Mouse (Mus musculus) intestine, postnatal 0 days (tissue): ENCODE measurements around the gene Ankrd61. TPM values are rescaled to one million over a fixed set of nuclear protein-coding genes. Genes with fewer than 3 reads are reported as not detected.

Source experiments
- ATAC-seq: fragments of 200-750 bp; cut with Nextera tagmentation; 2 replicates; pipeline ENCODE4 v1.8.0; 2017; ENCODE audit warnings: mild to moderate bottlenecking, moderate TSS enrichment, moderate library complexity
- H3K27ac ChIP-seq: fragments of 300-500 bp; sonication (generic); 2 replicates; pipeline ENCODE4 v1.5.1; 2014; ENCODE audit warnings: mild to moderate bottlenecking, low read depth, low read length, moderate library complexity
- H3K27me3 ChIP-seq: fragments of 300-500 bp; sonication (generic); replicated peaks from 2 replicates; pipeline ENCODE4 v1.6.1; 2014; ENCODE audit warnings: low read length, mixed read lengths; ENCODE audit not compliant: control insufficient read depth, insufficient read depth
- H3K36me3 ChIP-seq: fragments of 300-500 bp; sonication (generic); 2 replicates; pipeline ENCODE4 v1.6.1; 2014; ENCODE audit warnings: mild to moderate bottlenecking, moderate library complexity; ENCODE audit not compliant: control insufficient read depth, insufficient read depth
- H3K4me1 ChIP-seq: fragments of 300-500 bp; sonication (generic); replicated peaks from 2 replicates; pipeline ENCODE4 v1.6.1; 2014; ENCODE audit warnings: antibody characterized with exemption, low read length, mixed read lengths; ENCODE audit not compliant: control insufficient read depth, insufficient read depth
- H3K4me2 ChIP-seq: fragments of 300-500 bp; sonication (generic); replicated peaks from 2 replicates; pipeline ENCODE4 v1.6.1; 2014; ENCODE audit warnings: low read depth, mild to moderate bottlenecking, moderate library complexity
- H3K4me3 ChIP-seq: fragments of 300-500 bp; sonication (generic); 2 replicates; pipeline ENCODE4 v1.5.1; 2014; ENCODE audit warnings: low read depth, low read length
- H3K9ac ChIP-seq: fragments of 300-500 bp; sonication (generic); 2 replicates; pipeline ENCODE4 v1.6.1; 2014; ENCODE audit warnings: mild to moderate bottlenecking, low read depth, low read length
- H3K9me3 ChIP-seq: fragments of 300-500 bp; sonication (generic); 2 replicates; pipeline ENCODE4 v1.6.1; 2016; ENCODE audit warnings: mixed run types; ENCODE audit not compliant: control insufficient read depth
- CTCF ChIP-seq: sonication (generic); IDR thresholded peaks from 2 replicates; pipeline ENCODE4 v1.5.1; 2016; ENCODE audit warnings: low read depth, mild to moderate bottlenecking, control low read depth, antibody characterized with exemption, moderate library complexity
- WGBS: fragments of 180-500 bp; shearing (Covaris S2); extraction: QIAGEN DNeasy Blood & Tissue Kit; methylation state at CpG from one replicate; pipeline ENCODE4 v1.1.7; 2014; 5-methylcytosine and 5-hydroxymethylcytosine counted together
- polyA plus RNA-seq: library from polyadenylated mRNA; unstranded; fragments of >200 nt; fragmentation: Nextera tagmentation; extraction: Ambion mirVana; gene quantifications from 2 replicates; pipeline ENCODE4 v1.2.1, GENCODE M21; 2015

Ankrd61 gene
- polyA plus RNA-seq, 1 experiment from 2014 or later = not detected

DNA sequence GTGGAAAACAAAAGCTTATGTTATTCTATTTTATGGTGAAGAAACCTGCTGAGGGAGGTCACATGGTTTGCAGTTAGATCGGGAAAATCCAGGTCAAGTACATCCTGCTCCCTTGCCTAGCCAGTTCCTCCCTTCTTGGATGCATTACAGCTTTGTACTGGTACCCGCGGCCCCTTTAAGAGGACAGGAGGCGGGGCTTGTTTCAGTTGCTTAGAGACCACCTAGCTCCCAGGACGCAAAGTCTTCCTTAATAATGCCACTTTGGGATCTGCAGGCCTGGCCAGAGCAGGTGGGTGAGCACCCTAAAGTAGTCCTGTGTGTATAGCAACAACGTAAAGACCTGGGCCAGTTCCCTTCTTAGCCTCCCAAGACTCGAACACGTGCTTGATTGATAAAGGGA is 35.3 kb upstream of the Ankrd61 start, which contains the start of gene Rsph10b:
Gene Rsph10b, plus strand, starts transcription at position 205 of the 400 bp plus-strand sequence.
- Histone ChIP-seq H3K9ac (no peak within 1 kb of the TSS), H3K4me1 (no peaks in the 10 kb centered on the region), H3K36me3 (peaks cover 19% of the 10 kb centered on the region; the same call in 1 of the 2 replicates), H3K27me3 (no peaks in the 10 kb centered on the region), H3K4me3 (no peak within 1 kb of the TSS), H3K9me3 (no peaks in the 10 kb centered on the region), H3K27ac (peak within 1 kb of the TSS; percentile 30), H3K4me2 (no peak within 1 kb of the TSS)
- ATAC-seq = peak; percentile 20; the same call in 1 of the 2 replicates
- TF ChIP-seq CTCF = no peak
- 25% methylated on average over 8 of the region's 8 CpGs for WGBS

DNA sequence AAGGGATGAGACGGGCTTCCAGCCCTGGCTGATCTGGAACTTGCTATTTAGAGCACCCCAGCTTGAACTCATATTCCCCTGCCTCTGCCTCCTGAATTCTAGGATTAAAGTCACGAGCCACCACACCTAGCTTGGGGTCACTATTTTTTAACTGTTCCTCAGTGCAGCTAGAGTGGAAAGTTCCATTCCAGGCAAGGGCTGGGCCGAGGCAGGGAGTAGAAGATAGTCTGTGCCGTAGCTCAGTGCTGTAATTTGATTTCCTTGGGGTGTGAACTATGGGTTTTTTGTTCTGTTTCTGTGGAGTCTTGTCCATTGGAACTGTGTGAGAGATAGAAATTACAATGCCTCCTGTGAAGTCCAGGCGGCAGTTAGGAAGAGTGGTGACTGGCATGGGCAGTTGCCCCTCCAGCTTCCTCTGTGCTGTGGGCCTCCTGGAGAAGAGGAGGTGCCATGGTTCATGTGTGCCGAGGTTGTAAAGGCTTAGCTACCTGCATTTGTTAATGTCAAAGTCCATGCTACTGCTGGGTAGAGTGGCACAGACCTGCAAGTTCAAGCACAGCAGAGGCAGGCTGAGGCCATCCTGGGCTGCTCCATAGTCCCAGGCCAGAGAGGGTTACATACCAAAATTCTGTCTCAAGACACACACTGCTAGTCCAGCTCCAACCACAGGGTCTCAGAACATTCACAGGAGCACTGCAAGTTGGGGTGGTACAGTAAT is 34.5 kb upstream of the Ankrd61 start:
- no peaks in the 10 kb centered on the region for H3K9me3 ChIP-seq
- WGBS = 52% methylated on average over 6 of the region's 6 CpGs
- H3K4me3 ChIP-seq = no peak overlapping the region
- peaks cover 19% of the 10 kb centered on the region; the same call in 1 of the 2 replicates for H3K36me3 ChIP-seq
- H3K9ac ChIP-seq = no peak overlapping the region
- H3K4me2 ChIP-seq = no peak overlapping the region
- peak overlapping the region; percentile 30 for H3K27ac ChIP-seq
- H3K4me1 ChIP-seq = no peaks in the 10 kb centered on the region
- peak; percentile 93 for ATAC-seq
- no peaks in the 10 kb centered on the region for H3K27me3 ChIP-seq
- TF ChIP-seq CTCF = no peak

DNA sequence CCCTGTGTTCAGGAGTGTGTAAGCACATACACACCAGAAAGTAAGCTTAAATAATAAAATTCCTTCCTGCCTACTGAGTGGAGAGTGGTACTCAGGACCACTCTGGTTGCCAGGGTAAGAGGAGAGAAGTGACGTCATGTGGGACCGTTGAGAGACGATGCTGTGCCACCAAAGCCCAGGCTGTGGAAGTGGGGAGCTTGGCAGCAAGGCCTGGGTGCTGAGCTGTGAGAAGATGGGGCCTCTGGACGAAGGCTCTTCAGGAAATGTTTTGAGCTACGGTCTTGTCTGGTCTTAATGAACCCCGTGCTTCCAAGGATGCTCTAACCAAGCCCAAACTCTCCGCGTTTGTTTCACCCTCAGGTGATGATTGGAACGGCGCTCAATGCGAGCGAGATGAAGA is 33.2 kb upstream of the Ankrd61 start:
- no peak for TF ChIP-seq CTCF
- Histone ChIP-seq H3K9ac (no peak overlapping the region), H3K4me3 (no peak overlapping the region), H3K4me1 (no peaks in the 10 kb centered on the region), H3K9me3 (no peaks in the 10 kb centered on the region), H3K4me2 (no peak overlapping the region), H3K36me3 (peaks cover 29% of the 10 kb centered on the region), H3K27me3 (no peaks in the 10 kb centered on the region), H3K27ac (no peak overlapping the region)
- 95% methylated on average over 12 of the region's 12 CpGs for WGBS
- ATAC-seq = no peak

DNA sequence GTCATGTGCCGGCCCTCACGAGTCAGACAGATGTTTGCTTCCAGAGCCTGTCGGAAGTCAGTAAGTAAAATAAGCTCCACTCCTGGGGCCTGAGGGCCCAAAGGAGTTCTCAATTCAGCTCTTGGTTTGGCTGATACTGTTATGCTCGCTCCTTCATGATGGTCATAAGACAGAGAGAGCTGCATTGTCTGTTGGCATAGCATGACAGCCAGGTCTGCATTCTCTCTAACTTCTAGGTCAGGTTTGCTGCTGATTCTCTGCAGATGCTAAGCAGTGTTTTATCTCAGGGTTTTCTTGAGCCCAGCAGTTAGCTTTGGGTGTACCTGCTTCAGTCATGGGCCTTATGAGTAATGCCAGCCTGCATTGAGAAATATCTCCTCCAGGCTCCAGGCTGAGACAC is 31.8 kb upstream of the Ankrd61 start:
- H3K4me1 ChIP-seq = no peaks in the 10 kb centered on the region
- no peaks in the 10 kb centered on the region for H3K27me3 ChIP-seq
- no peak overlapping the region for H3K4me2 ChIP-seq
- H3K4me3 ChIP-seq = no peak overlapping the region
- peak overlapping the region; percentile 41; the same call in 1 of the 2 replicates for H3K27ac ChIP-seq
- no peaks in the 10 kb centered on the region for H3K9me3 ChIP-seq
- peaks cover 41% of the 10 kb centered on the region for H3K36me3 ChIP-seq
- ATAC-seq = no peak
- no peak for TF ChIP-seq CTCF
- WGBS = 65% methylated on average over 4 of the region's 4 CpGs
- no peak overlapping the region for H3K9ac ChIP-seq

DNA sequence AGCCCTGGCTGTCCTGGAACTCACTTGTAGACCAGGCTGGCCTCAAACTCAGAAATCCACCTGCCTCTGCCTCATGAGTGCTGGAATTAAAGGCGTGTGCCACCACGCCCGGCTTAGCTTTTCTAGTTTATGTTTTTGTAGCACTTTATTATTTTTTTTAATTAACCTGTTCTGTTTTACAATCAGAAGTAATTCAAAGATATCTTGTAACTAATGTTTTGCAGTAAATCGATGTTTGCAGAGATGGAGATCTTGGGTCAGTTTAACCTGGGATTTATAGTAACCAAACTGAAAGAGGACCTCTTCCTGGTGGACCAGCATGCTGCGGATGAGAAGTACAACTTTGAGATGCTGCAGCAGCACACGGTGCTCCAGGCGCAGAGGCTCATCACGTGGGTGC is 30.4 kb upstream of the Ankrd61 start, which contains the start of gene Gm42421:
Gene Gm42421, plus strand, starts transcription at position 301 of the 400 bp plus-strand sequence.
- no peak for ATAC-seq
- Histone ChIP-seq H3K9me3 (no peaks in the 10 kb centered on the region), H3K9ac (no peak within 1 kb of the TSS), H3K27ac (no peak within 1 kb of the TSS), H3K4me1 (no peaks in the 10 kb centered on the region), H3K4me2 (no peak within 1 kb of the TSS), H3K4me3 (no peak within 1 kb of the TSS), H3K27me3 (no peaks in the 10 kb centered on the region), H3K36me3 (peaks cover 42% of the 10 kb centered on the region)
- 93% methylated on average over 8 of the region's 8 CpGs for WGBS
- no peak for TF ChIP-seq CTCF

DNA sequence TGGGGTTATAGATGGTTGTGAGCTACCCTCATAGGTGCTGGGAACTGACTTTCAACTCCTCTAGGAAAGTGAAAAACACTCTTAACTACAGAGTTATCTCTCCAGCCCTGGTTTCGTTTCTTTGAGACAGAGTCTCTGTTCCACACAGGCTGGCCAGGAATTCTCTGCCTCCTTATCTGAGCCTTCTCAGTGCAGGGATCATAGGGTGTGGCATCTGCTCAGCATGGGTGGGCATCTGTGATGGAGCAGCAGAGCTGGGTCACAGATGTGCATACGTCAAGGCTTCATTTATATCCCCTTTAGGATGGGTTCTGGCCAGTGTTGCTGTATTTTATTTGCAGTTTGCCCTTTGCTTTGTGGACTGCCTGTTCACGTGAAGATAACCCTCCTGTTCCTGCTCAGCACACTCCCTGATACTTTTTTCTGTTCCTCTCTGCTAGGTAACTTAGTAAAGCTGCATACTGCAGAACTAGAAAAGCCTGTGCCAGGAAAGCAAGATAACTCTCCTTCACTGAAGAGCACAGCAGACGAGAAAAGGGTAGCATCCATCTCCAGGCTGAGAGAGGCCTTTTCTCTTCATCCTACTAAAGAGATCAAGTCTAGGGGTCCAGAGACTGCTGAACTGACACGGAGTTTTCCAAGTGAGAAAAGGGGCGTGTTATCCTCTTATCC is 27.4 kb upstream of the Ankrd61 start:
- H3K27ac ChIP-seq = peak overlapping the region; percentile 54
- ATAC-seq = no peak
- no peaks in the 10 kb centered on the region for H3K4me1 ChIP-seq
- 68% methylated on average over 6 of the region's 6 CpGs for WGBS
- H3K9ac ChIP-seq = no peak overlapping the region
- no peak for TF ChIP-seq CTCF
- H3K9me3 ChIP-seq = no peaks in the 10 kb centered on the region
- H3K4me3 ChIP-seq = no peak overlapping the region
- H3K36me3 ChIP-seq = peaks cover 41% of the 10 kb centered on the region
- no peak overlapping the region for H3K4me2 ChIP-seq
- H3K27me3 ChIP-seq = no peaks in the 10 kb centered on the region
